Mouse (Mus musculus): ENCODE measurements at regions not wholly inside any gene's neighbourhood (a gene's known extent, or its start where the extent isn't known, plus 50 kb on each side); places are given as distances from the start of the nearest gene placed in this dataset.

- Histone ChIP-seq H3K79me3 (ENCODE audit: low read depth) (no peaks in the 10 kb centered on the region), H3ac (ENCODE audit: control insufficient read depth, insufficient read length, low read depth) (no peak overlapping the region), H3K27me3 (ENCODE audit: control insufficient read depth, insufficient read depth, insufficient read length) (no peaks in the 10 kb centered on the region), H3K4me3 (ENCODE audit: insufficient read depth, poor library complexity, severe bottlenecking) (no peak overlapping the region), H3K36me3 (ENCODE audit: control insufficient read depth, insufficient read depth) (no peaks in the 10 kb centered on the region), H3K79me2 (ENCODE audit: control insufficient read depth, insufficient read depth) (no peaks in the 10 kb centered on the region)
- TF ChIP-seq USF1 (IDR thresholded peaks at IDR 0.05; ENCODE audit: low read depth) (no peak), CEBPB (IDR thresholded peaks at IDR 0.05; ENCODE audit: low read depth) (no peak), MYOD1 (IDR thresholded peaks at IDR 0.05; ENCODE audit: control insufficient read depth, insufficient read length, low read depth) (no peak), CTCF (IDR thresholded peaks at IDR 0.05; ENCODE audit: control insufficient read depth, insufficient read depth, insufficient read length) (no peak), MYOG (IDR thresholded peaks at IDR 0.05; ENCODE audit: control insufficient read depth, extremely low read depth, insufficient read length) (no peak), MAX (IDR thresholded peaks at IDR 0.05) (no peak), FOSL1 (IDR thresholded peaks at IDR 0.05; ENCODE audit: insufficient read depth, low read length, poor library complexity, severe bottlenecking) (no peak)
These were observed 114.9 kb upstream of the Slc24a5 start for GRCm38 (mm10) chr2:124953015-124953414.

- no peak overlapping the region for H3K4me3 ChIP-seq (ENCODE audit: insufficient read depth, poor library complexity, severe bottlenecking)
- no peaks in the 10 kb centered on the region for H3K27me3 ChIP-seq (ENCODE audit: control insufficient read depth, insufficient read depth, insufficient read length)
- no peak overlapping the region for H3ac ChIP-seq (ENCODE audit: control insufficient read depth, insufficient read length, low read depth)
- H3K79me2 ChIP-seq (ENCODE audit: control insufficient read depth, insufficient read depth): no peaks in the 10 kb centered on the region
- TF ChIP-seq MYOD1 (IDR thresholded peaks at IDR 0.05; ENCODE audit: control insufficient read depth, insufficient read length, low read depth): no peak
- TF ChIP-seq MAX (IDR thresholded peaks at IDR 0.05): no peak
- no peak for TF ChIP-seq USF1 (IDR thresholded peaks at IDR 0.05; ENCODE audit: low read depth)
- TF ChIP-seq MYOG (IDR thresholded peaks at IDR 0.05; ENCODE audit: control insufficient read depth, extremely low read depth, insufficient read length): no peak
- TF ChIP-seq FOSL1 (IDR thresholded peaks at IDR 0.05; ENCODE audit: insufficient read depth, low read length, poor library complexity, severe bottlenecking): no peak
- no peak for TF ChIP-seq CTCF (IDR thresholded peaks at IDR 0.05; ENCODE audit: control insufficient read depth, insufficient read depth, insufficient read length)
- TF ChIP-seq CEBPB (IDR thresholded peaks at IDR 0.05; ENCODE audit: low read depth): no peak
- H3K36me3 ChIP-seq (ENCODE audit: control insufficient read depth, insufficient read depth): no peaks in the 10 kb centered on the region
- H3K79me3 ChIP-seq (ENCODE audit: low read depth): no peaks in the 10 kb centered on the region
These were observed 112.1 kb upstream of the Slc24a5 start for GRCm38 (mm10) chr2:124955843-124956242.

- TF ChIP-seq CTCF (IDR thresholded peaks at IDR 0.05; ENCODE audit: control insufficient read depth, insufficient read depth, insufficient read length) (no peak), FOSL1 (IDR thresholded peaks at IDR 0.05; ENCODE audit: insufficient read depth, low read length, poor library complexity, severe bottlenecking) (no peak), USF1 (IDR thresholded peaks at IDR 0.05; ENCODE audit: low read depth) (no peak), MAX (IDR thresholded peaks at IDR 0.05) (no peak), CEBPB (IDR thresholded peaks at IDR 0.05; ENCODE audit: low read depth) (no peak), MYOD1 (IDR thresholded peaks at IDR 0.05; ENCODE audit: control insufficient read depth, insufficient read length, low read depth) (no peak), MYOG (IDR thresholded peaks at IDR 0.05; ENCODE audit: control insufficient read depth, extremely low read depth, insufficient read length) (no peak)
- H3K27me3 ChIP-seq (ENCODE audit: control insufficient read depth, insufficient read depth, insufficient read length): no peaks in the 10 kb centered on the region
- no peaks in the 10 kb centered on the region for H3K79me2 ChIP-seq (ENCODE audit: control insufficient read depth, insufficient read depth)
- no peaks in the 10 kb centered on the region for H3K36me3 ChIP-seq (ENCODE audit: control insufficient read depth, insufficient read depth)
- H3K4me3 ChIP-seq (ENCODE audit: insufficient read depth, poor library complexity, severe bottlenecking): no peak overlapping the region
- no peak overlapping the region for H3ac ChIP-seq (ENCODE audit: control insufficient read depth, insufficient read length, low read depth)
- H3K79me3 ChIP-seq (ENCODE audit: low read depth): no peaks in the 10 kb centered on the region
These were observed 108.5 kb upstream of the Slc24a5 start for GRCm38 (mm10) chr2:124959431-124959830.

- no peak overlapping the region for H3ac ChIP-seq (ENCODE audit: control insufficient read depth, insufficient read length, low read depth)
- no peaks in the 10 kb centered on the region for H3K27me3 ChIP-seq (ENCODE audit: control insufficient read depth, insufficient read depth, insufficient read length)
- H3K79me3 ChIP-seq (ENCODE audit: low read depth): no peaks in the 10 kb centered on the region
- H3K4me3 ChIP-seq (ENCODE audit: insufficient read depth, poor library complexity, severe bottlenecking): no peak overlapping the region
- H3K36me3 ChIP-seq (ENCODE audit: control insufficient read depth, insufficient read depth): no peaks in the 10 kb centered on the region
- H3K79me2 ChIP-seq (ENCODE audit: control insufficient read depth, insufficient read depth): no peaks in the 10 kb centered on the region
- TF ChIP-seq MAX (IDR thresholded peaks at IDR 0.05) (no peak), CEBPB (IDR thresholded peaks at IDR 0.05; ENCODE audit: low read depth) (no peak), CTCF (IDR thresholded peaks at IDR 0.05; ENCODE audit: control insufficient read depth, insufficient read depth, insufficient read length) (no peak), MYOD1 (IDR thresholded peaks at IDR 0.05; ENCODE audit: control insufficient read depth, insufficient read length, low read depth) (no peak), FOSL1 (IDR thresholded peaks at IDR 0.05; ENCODE audit: insufficient read depth, low read length, poor library complexity, severe bottlenecking) (no peak), MYOG (IDR thresholded peaks at IDR 0.05; ENCODE audit: control insufficient read depth, extremely low read depth, insufficient read length) (no peak), USF1 (IDR thresholded peaks at IDR 0.05; ENCODE audit: low read depth) (no peak)
These were observed 95.8 kb upstream of the Slc24a5 start for GRCm38 (mm10) chr2:124971826-124972749.

GRCm38 (mm10) chr2:124975106-124975505 lies 92.8 kb upstream of the Slc24a5 start:
- Histone ChIP-seq H3ac (ENCODE audit: control insufficient read depth, insufficient read length, low read depth) (no peak overlapping the region), H3K79me2 (ENCODE audit: control insufficient read depth, insufficient read depth) (no peaks in the 10 kb centered on the region), H3K27me3 (ENCODE audit: control insufficient read depth, insufficient read depth, insufficient read length) (no peaks in the 10 kb centered on the region), H3K4me3 (ENCODE audit: insufficient read depth, poor library complexity, severe bottlenecking) (no peak overlapping the region), H3K36me3 (ENCODE audit: control insufficient read depth, insufficient read depth) (no peaks in the 10 kb centered on the region), H3K79me3 (ENCODE audit: low read depth) (no peaks in the 10 kb centered on the region)
- no peak for TF ChIP-seq CTCF (IDR thresholded peaks at IDR 0.05; ENCODE audit: control insufficient read depth, insufficient read depth, insufficient read length)
- no peak for TF ChIP-seq CEBPB (IDR thresholded peaks at IDR 0.05; ENCODE audit: low read depth)
- no peak for TF ChIP-seq FOSL1 (IDR thresholded peaks at IDR 0.05; ENCODE audit: insufficient read depth, low read length, poor library complexity, severe bottlenecking)
- no peak for TF ChIP-seq MAX (IDR thresholded peaks at IDR 0.05)
- no peak for TF ChIP-seq MYOD1 (IDR thresholded peaks at IDR 0.05; ENCODE audit: control insufficient read depth, insufficient read length, low read depth)
- no peak for TF ChIP-seq USF1 (IDR thresholded peaks at IDR 0.05; ENCODE audit: low read depth)
- TF ChIP-seq MYOG (IDR thresholded peaks at IDR 0.05; ENCODE audit: control insufficient read depth, extremely low read depth, insufficient read length): no peak
